Mouse (Mus musculus): ENCODE data around the gene Fam221b. TPM values are rescaled to one million over a fixed set of nuclear protein-coding genes. Genes with fewer than 3 reads are reported as not detected.

Fam221b gene
- polyA plus RNA-seq, 1 experiment from 2014 or later = 1.3 TPM

GRCm38 (mm10) chr4:43695249-43695671 is 26.3 kb upstream of the Fam221b start:
- H3K9ac ChIP-seq (replicated peaks; ENCODE audit: low read depth, low read length) = no peak overlapping the region
- H3K4me3 ChIP-seq (replicated peaks; ENCODE audit: low read length) = no peak overlapping the region
- H3K27me3 ChIP-seq (replicated peaks; ENCODE audit: control insufficient read depth, insufficient read depth, low read length) = no peaks in the 10 kb centered on the region
- no peaks in the 10 kb centered on the region for H3K9me3 ChIP-seq (ENCODE audit: control insufficient read depth, low read length)
- no peaks in the 10 kb centered on the region for H3K4me1 ChIP-seq (replicated peaks; ENCODE audit: control insufficient read depth, insufficient read depth, low read length)
- no peak overlapping the region for H3K4me2 ChIP-seq (ENCODE audit: low read length)
- no peaks in the 10 kb centered on the region for H3K36me3 ChIP-seq (ENCODE audit: control insufficient read depth, insufficient read depth)
- H3K27ac ChIP-seq (ENCODE audit: low read length) = no peak overlapping the region
- 28% methylated on average over 9 of the region's 9 CpGs for WGBS
- no peak for ATAC-seq

- Histone ChIP-seq H3K4me1 (replicated peaks; ENCODE audit: control insufficient read depth, insufficient read depth, low read length) (no peaks in the 10 kb centered on the region), H3K36me3 (ENCODE audit: control insufficient read depth, insufficient read depth) (peaks cover 3% of the 10 kb centered on the region; the same call in 1 of the 2 replicates), H3K4me3 (replicated peaks; ENCODE audit: low read length) (no peak overlapping the region), H3K4me2 (ENCODE audit: low read length) (no peak overlapping the region), H3K9ac (replicated peaks; ENCODE audit: low read depth, low read length) (no peak overlapping the region), H3K27ac (ENCODE audit: low read length) (no peak overlapping the region), H3K27me3 (replicated peaks; ENCODE audit: control insufficient read depth, insufficient read depth, low read length) (no peaks in the 10 kb centered on the region), H3K9me3 (ENCODE audit: control insufficient read depth, low read length) (no peaks in the 10 kb centered on the region)
- ATAC-seq = no peak
- WGBS = 81% methylated on average over 1 of the region's 1 CpGs
These were observed 25.7 kb upstream of the Fam221b start for GRCm38 (mm10) chr4:43694439-43695248.

GRCm38 (mm10) chr4:43693806-43694241 is 24.9 kb upstream of the Fam221b start:
- H3K4me1 ChIP-seq (replicated peaks; ENCODE audit: control insufficient read depth, insufficient read depth, low read length) = no peaks in the 10 kb centered on the region
- no peak overlapping the region for H3K4me2 ChIP-seq (ENCODE audit: low read length)
- H3K9ac ChIP-seq (replicated peaks; ENCODE audit: low read depth, low read length) = no peak overlapping the region
- H3K9me3 ChIP-seq (ENCODE audit: control insufficient read depth, low read length) = no peaks in the 10 kb centered on the region
- H3K27me3 ChIP-seq (replicated peaks; ENCODE audit: control insufficient read depth, insufficient read depth, low read length) = no peaks in the 10 kb centered on the region
- no peak overlapping the region for H3K4me3 ChIP-seq (replicated peaks; ENCODE audit: low read length)
- peaks cover 6% of the 10 kb centered on the region; the same call in 1 of the 2 replicates for H3K36me3 ChIP-seq (ENCODE audit: control insufficient read depth, insufficient read depth)
- no peak overlapping the region for H3K27ac ChIP-seq (ENCODE audit: low read length)
- ATAC-seq = no peak
- 83% methylated on average over 5 of the region's 5 CpGs for WGBS

GRCm38 (mm10) chr4:43691026-43691425 is 22.1 kb upstream of the Fam221b start:
- Histone ChIP-seq H3K9me3 (ENCODE audit: control insufficient read depth, low read length) (no peaks in the 10 kb centered on the region), H3K4me3 (replicated peaks; ENCODE audit: low read length) (no peak overlapping the region), H3K27me3 (replicated peaks; ENCODE audit: control insufficient read depth, insufficient read depth, low read length) (no peaks in the 10 kb centered on the region), H3K4me1 (replicated peaks; ENCODE audit: control insufficient read depth, insufficient read depth, low read length) (no peaks in the 10 kb centered on the region), H3K27ac (ENCODE audit: low read length) (no peak overlapping the region), H3K36me3 (ENCODE audit: control insufficient read depth, insufficient read depth) (peaks cover 21% of the 10 kb centered on the region), H3K9ac (replicated peaks; ENCODE audit: low read depth, low read length) (no peak overlapping the region), H3K4me2 (ENCODE audit: low read length) (no peak overlapping the region)
- no peak for ATAC-seq
- WGBS = 84% methylated on average over 5 of the region's 5 CpGs

- Histone ChIP-seq H3K4me3 (replicated peaks; ENCODE audit: low read length) (no peak overlapping the region), H3K9me3 (ENCODE audit: control insufficient read depth, low read length) (no peaks in the 10 kb centered on the region), H3K27ac (ENCODE audit: low read length) (no peak overlapping the region), H3K4me2 (ENCODE audit: low read length) (no peak overlapping the region), H3K9ac (replicated peaks; ENCODE audit: low read depth, low read length) (no peak overlapping the region), H3K4me1 (replicated peaks; ENCODE audit: control insufficient read depth, insufficient read depth, low read length) (no peaks in the 10 kb centered on the region), H3K36me3 (ENCODE audit: control insufficient read depth, insufficient read depth) (peaks cover 25% of the 10 kb centered on the region), H3K27me3 (replicated peaks; ENCODE audit: control insufficient read depth, insufficient read depth, low read length) (no peaks in the 10 kb centered on the region)
- WGBS = 90% methylated on average over 17 of the region's 17 CpGs
- ATAC-seq = no peak
These were observed 21.1 kb upstream of the Fam221b start for GRCm38 (mm10) chr4:43690021-43690420.

- no peak for ATAC-seq
- Histone ChIP-seq H3K9me3 (ENCODE audit: control insufficient read depth, low read length) (no peaks in the 10 kb centered on the region), H3K4me3 (replicated peaks; ENCODE audit: low read length) (no peak overlapping the region), H3K4me1 (replicated peaks; ENCODE audit: control insufficient read depth, insufficient read depth, low read length) (no peaks in the 10 kb centered on the region), H3K9ac (replicated peaks; ENCODE audit: low read depth, low read length) (no peak overlapping the region), H3K27ac (ENCODE audit: low read length) (no peak overlapping the region), H3K4me2 (ENCODE audit: low read length) (no peak overlapping the region), H3K36me3 (ENCODE audit: control insufficient read depth, insufficient read depth) (peaks cover 30% of the 10 kb centered on the region), H3K27me3 (replicated peaks; ENCODE audit: control insufficient read depth, insufficient read depth, low read length) (no peaks in the 10 kb centered on the region)
- WGBS = 94% methylated on average over 7 of the region's 7 CpGs
These were observed 10.6 kb upstream of the Fam221b start for GRCm38 (mm10) chr4:43679416-43680043.

- Histone ChIP-seq H3K9ac (replicated peaks; ENCODE audit: low read depth, low read length) (no peak overlapping the region), H3K27ac (ENCODE audit: low read length) (no peak overlapping the region), H3K36me3 (ENCODE audit: control insufficient read depth, insufficient read depth) (peaks cover 33% of the 10 kb centered on the region), H3K27me3 (replicated peaks; ENCODE audit: control insufficient read depth, insufficient read depth, low read length) (no peaks in the 10 kb centered on the region), H3K4me1 (replicated peaks; ENCODE audit: control insufficient read depth, insufficient read depth, low read length) (no peaks in the 10 kb centered on the region), H3K9me3 (ENCODE audit: control insufficient read depth, low read length) (no peaks in the 10 kb centered on the region), H3K4me3 (replicated peaks; ENCODE audit: low read length) (no peak overlapping the region), H3K4me2 (ENCODE audit: low read length) (no peak overlapping the region)
- WGBS = 85% methylated on average over 6 of the region's 6 CpGs
- no peak for ATAC-seq
These were observed 9.6 kb upstream of the Fam221b start for GRCm38 (mm10) chr4:43678541-43678940.

GRCm38 (mm10) chr4:43675608-43676007 is 6.7 kb upstream of the Fam221b start:
- Histone ChIP-seq H3K4me3 (replicated peaks; ENCODE audit: low read length) (no peak overlapping the region), H3K4me2 (ENCODE audit: low read length) (no peak overlapping the region), H3K27ac (ENCODE audit: low read length) (no peak overlapping the region), H3K4me1 (replicated peaks; ENCODE audit: control insufficient read depth, insufficient read depth, low read length) (peaks cover 20% of the 10 kb centered on the region), H3K36me3 (ENCODE audit: control insufficient read depth, insufficient read depth) (peaks cover 19% of the 10 kb centered on the region), H3K27me3 (replicated peaks; ENCODE audit: control insufficient read depth, insufficient read depth, low read length) (no peaks in the 10 kb centered on the region), H3K9me3 (ENCODE audit: control insufficient read depth, low read length) (no peaks in the 10 kb centered on the region), H3K9ac (replicated peaks; ENCODE audit: low read depth, low read length) (no peak overlapping the region)
- ATAC-seq = no peak
- 80% methylated on average over 4 of the region's 4 CpGs for WGBS

- Histone ChIP-seq H3K27me3 (replicated peaks; ENCODE audit: control insufficient read depth, insufficient read depth, low read length) (no peaks in the 10 kb centered on the region), H3K4me1 (replicated peaks; ENCODE audit: control insufficient read depth, insufficient read depth, low read length) (peaks cover 26% of the 10 kb centered on the region), H3K9ac (replicated peaks; ENCODE audit: low read depth, low read length) (no peak overlapping the region), H3K4me3 (replicated peaks; ENCODE audit: low read length) (no peak overlapping the region), H3K27ac (ENCODE audit: low read length) (no peak overlapping the region), H3K36me3 (ENCODE audit: control insufficient read depth, insufficient read depth) (peaks cover 19% of the 10 kb centered on the region), H3K9me3 (ENCODE audit: control insufficient read depth, low read length) (no peaks in the 10 kb centered on the region), H3K4me2 (ENCODE audit: low read length) (no peak overlapping the region)
- WGBS = 80% methylated on average over 5 of the region's 5 CpGs
- ATAC-seq = no peak
These were observed 6.0 kb upstream of the Fam221b start for GRCm38 (mm10) chr4:43674974-43675373.
